Mouse (Mus musculus) E14TG2a.4 (cell line): ENCODE data around the gene Axl.
"Not testable (repeated sequence)": the region's sequence is repeated elsewhere in the genome, so short reads cannot be mapped to it uniquely, and the experiment has no call there.

Experiments used
- H3K27me3 ChIP-seq: 2 replicates; pipeline ENCODE4 v1.6.1; 2014; ENCODE audit warnings: low read length, control low read depth; ENCODE audit not compliant: insufficient read depth
- H3K36me3 ChIP-seq: 2 replicates; pipeline ENCODE4 v1.6.1; 2014; ENCODE audit warnings: low read length, control low read depth; ENCODE audit not compliant: insufficient read depth
- H3K4me1 ChIP-seq: replicated peaks from 2 replicates; pipeline ENCODE4 v1.6.1; 2014; ENCODE audit warnings: low read depth, low read length, control low read depth
- H3K4me3 ChIP-seq: replicated peaks from 2 replicates; pipeline ENCODE4 v1.5.1; 2014; ENCODE audit warnings: mild to moderate bottlenecking, low read length
- H3K9me3 ChIP-seq: 2 replicates; pipeline ENCODE4 v1.6.1; 2014; ENCODE audit warnings: low read length, control low read depth
- CTCF ChIP-seq: conservative IDR thresholded peaks from 2 replicates; pipeline ENCODE4 v1.5.1; 2014; ENCODE audit warnings: low read length
- NANOG ChIP-seq: IDR thresholded peaks from 2 replicates; pipeline ENCODE4 v1.6.1; 2014; ENCODE audit warnings: borderline replicate concordance, low read length, mixed read lengths
- POU5F1 ChIP-seq: IDR thresholded peaks from 2 replicates; pipeline ENCODE4 v1.6.1; 2014; ENCODE audit warnings: low read length, borderline replicate concordance

The Axl gene

GRCm38 (mm10) chr7:25731294-25732055 is 57.0 kb downstream of the Axl start:
- no peak for TF ChIP-seq NANOG
- TF ChIP-seq POU5F1: no peak

GRCm38 (mm10) chr7:25729862-25730261 is 58.6 kb downstream of the Axl start:
- Histone ChIP-seq H3K27me3 (no peaks in the 10 kb centered on the region), H3K36me3 (peaks cover 99% of the 10 kb centered on the region), H3K9me3 (no peaks in the 10 kb centered on the region), H3K4me1 (peaks cover 64% of the 10 kb centered on the region), H3K4me3 (no peak overlapping the region)
- TF ChIP-seq POU5F1 (no peak), NANOG (no peak), CTCF (no peak)

More at GRCm38 (mm10) chr7:25731294-25732055, 57.0 kb downstream of the Axl start:
- Histone ChIP-seq H3K36me3 (peaks cover 99% of the 10 kb centered on the region), H3K4me1 (peaks cover 60% of the 10 kb centered on the region), H3K27me3 (no peaks in the 10 kb centered on the region), H3K9me3 (no peaks in the 10 kb centered on the region), H3K4me3 (no peak overlapping the region)

GRCm38 (mm10) chr7:25729396-25729795 is 59.1 kb downstream of the Axl start:
- Histone ChIP-seq H3K4me3 (no peak overlapping the region), H3K9me3 (no peaks in the 10 kb centered on the region), H3K36me3 (peaks cover 99% of the 10 kb centered on the region), H3K4me1 (peaks cover 59% of the 10 kb centered on the region), H3K27me3 (no peaks in the 10 kb centered on the region)
- TF ChIP-seq NANOG (no peak), CTCF (no peak), POU5F1 (no peak)

- H3K27me3 ChIP-seq: no peaks in the 10 kb centered on the region
- no peaks in the 10 kb centered on the region for H3K9me3 ChIP-seq
- H3K4me3 ChIP-seq: no peak overlapping the region
- H3K36me3 ChIP-seq: peaks cover 99% of the 10 kb centered on the region
- no peak for TF ChIP-seq CTCF
- TF ChIP-seq POU5F1: no peak
- TF ChIP-seq NANOG: no peak
- peaks cover 53% of the 10 kb centered on the region for H3K4me1 ChIP-seq
Observed at GRCm38 (mm10) chr7:25727800-25728199, 60.7 kb downstream of the Axl start.

- Histone ChIP-seq H3K9me3 (no peaks in the 10 kb centered on the region), H3K36me3 (peaks cover 99% of the 10 kb centered on the region), H3K4me3 (no peak overlapping the region), H3K27me3 (no peaks in the 10 kb centered on the region), H3K4me1 (peaks cover 51% of the 10 kb centered on the region)
- no peak for TF ChIP-seq POU5F1
- TF ChIP-seq CTCF: no peak
- TF ChIP-seq NANOG: no peak
Observed at GRCm38 (mm10) chr7:25725886-25726285, 62.6 kb downstream of the Axl start.

- Histone ChIP-seq H3K36me3 (peaks cover 79% of the 10 kb centered on the region), H3K4me1 (peaks cover 50% of the 10 kb centered on the region)
- H3K4me3 ChIP-seq, H3K9me3 ChIP-seq, H3K27me3 ChIP-seq: not testable (repeated sequence)
Observed at GRCm38 (mm10) chr7:25721776-25722175, 66.7 kb downstream of the Axl start.

- H3K27me3 ChIP-seq: no peaks in the 10 kb centered on the region
- no peaks in the 10 kb centered on the region for H3K9me3 ChIP-seq
- H3K4me1 ChIP-seq: peaks cover 49% of the 10 kb centered on the region
- peaks cover 79% of the 10 kb centered on the region for H3K36me3 ChIP-seq
- no peak overlapping the region for H3K4me3 ChIP-seq
- TF ChIP-seq CTCF (no peak), POU5F1 (no peak), NANOG (no peak)
Observed at GRCm38 (mm10) chr7:25720760-25721159, 67.7 kb downstream of the Axl start.

- H3K27me3 ChIP-seq: no peaks in the 10 kb centered on the region
- TF ChIP-seq NANOG: no peak
- TF ChIP-seq CTCF: peak; percentile 94
- H3K4me3 ChIP-seq: peak overlapping the region; percentile 87
- peaks cover 57% of the 10 kb centered on the region for H3K4me1 ChIP-seq
- peaks cover 79% of the 10 kb centered on the region for H3K36me3 ChIP-seq
- no peaks in the 10 kb centered on the region for H3K9me3 ChIP-seq
Observed at GRCm38 (mm10) chr7:25719761-25720610, 68.5 kb downstream of the Axl start.
